Mouse (Mus musculus): ENCODE results near the gene Derl2. TPM values are rescaled to one million over a fixed set of nuclear protein-coding genes. Genes with fewer than 3 reads are reported as not detected.

The Derl2 gene
- total RNA-seq, 1 experiment from 2014 or later = 31.6 TPM

DNA sequence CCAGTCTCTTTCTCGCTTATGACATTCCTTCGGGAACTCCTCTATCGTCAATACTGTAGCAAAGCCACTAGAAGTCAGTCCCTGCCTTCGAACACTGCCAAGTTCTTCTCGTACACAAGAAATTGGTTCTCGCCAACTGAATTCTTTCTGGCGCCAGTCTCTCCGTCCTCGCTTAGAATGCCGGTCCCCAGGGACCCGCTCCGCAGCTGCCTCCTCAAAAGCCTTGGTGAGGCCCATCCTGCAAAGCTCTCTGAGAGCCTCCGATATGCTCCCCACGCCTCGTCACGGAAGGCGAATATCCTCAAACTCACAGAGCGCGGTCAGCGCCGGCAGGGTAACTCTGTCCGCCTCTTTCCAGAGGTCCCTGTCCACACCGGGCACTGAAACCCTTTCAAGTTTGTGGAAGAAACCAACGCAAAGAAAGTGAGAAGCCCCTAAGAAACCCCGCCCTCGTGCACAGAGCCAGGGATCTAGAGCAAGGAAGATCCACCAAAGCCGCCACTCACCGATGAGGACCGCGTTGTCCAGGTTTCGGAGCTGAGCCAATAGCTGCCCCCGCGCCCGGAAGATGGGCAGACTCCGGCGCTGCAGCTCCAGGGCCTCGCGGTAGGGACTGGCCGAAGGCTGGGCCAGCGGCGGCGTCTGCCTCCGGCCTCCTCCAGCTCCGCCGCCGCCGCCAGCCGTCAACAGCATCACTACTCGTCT lies 15.9 kb downstream of the Derl2 start:
- peak in 1 of 2 experiments; percentile 0; a peak in 1 of 4 replicates for ATAC-seq (replicated peaks in 1 of 2; ENCODE audit: insufficient read depth in 1 of 2, low FRiP score in 2 of 2, low TSS enrichment in 1 of 2, low read depth in 1 of 2, poor library complexity in 2 of 2, severe bottlenecking in 2 of 2)

DNA sequence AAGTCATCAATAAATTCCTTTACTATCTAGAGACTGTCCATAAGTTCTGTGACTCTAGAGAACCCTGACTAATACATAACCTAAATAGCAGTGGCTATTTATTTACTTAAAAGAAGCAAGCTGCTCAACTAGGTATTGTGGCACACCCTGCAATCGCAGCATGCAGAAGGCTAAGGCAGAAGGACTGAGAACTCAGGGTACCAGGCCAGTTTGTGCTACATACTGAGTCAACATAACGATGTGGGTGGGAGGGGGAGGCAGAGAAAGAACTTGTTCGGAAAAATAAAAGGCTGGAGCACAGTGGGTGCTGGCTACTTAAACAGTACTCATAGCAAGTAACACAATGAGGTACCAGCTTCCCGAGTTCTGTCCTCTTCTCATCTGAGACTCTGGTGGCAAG lies 18.5 kb downstream of the Derl2 start:
- ATAC-seq (replicated peaks in 1 of 2; ENCODE audit: insufficient read depth in 1 of 2, low FRiP score in 2 of 2, low TSS enrichment in 1 of 2, low read depth in 1 of 2, poor library complexity in 2 of 2, severe bottlenecking in 2 of 2) = no peak

DNA sequence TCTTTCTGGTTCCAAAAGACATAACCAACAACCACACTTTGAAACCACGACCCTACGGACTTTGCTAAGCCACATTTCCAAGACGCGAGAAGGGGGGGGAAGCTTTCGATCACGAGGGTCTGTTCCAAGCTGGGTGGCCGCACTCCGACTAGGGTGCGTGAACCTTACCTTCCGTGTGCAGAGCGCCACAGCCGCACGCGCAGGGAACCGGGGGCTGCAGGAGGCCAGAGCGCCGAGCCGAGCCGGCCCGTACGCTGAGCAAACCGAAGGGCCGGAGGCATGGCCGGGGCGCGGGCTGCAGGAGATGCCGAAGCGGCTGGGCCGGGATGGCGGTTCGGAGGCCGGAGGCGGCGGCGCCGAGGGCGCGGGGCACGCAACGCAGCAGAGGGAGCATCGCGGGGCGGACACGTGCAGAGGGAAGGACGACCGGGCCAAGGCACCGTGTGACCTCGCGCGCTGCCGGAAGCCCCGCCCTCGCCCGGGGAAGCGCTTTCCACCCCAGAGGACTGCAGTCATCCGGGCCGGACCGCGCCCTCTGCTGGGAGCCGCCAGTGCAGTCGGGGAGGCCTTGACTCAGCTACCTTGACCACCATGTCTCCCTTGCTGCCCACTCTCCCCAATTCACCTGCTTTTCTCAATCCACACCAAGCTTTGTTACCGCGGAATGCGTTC lies 36.9 kb downstream of the Derl2 start, which contains the start of gene C1qbp:
Gene C1qbp, minus strand, starts transcription at position 470 of the 672 bp plus-strand sequence.
- peak; percentile 95 to 97 for ATAC-seq (replicated peaks in 1 of 2; ENCODE audit: insufficient read depth in 1 of 2, low FRiP score in 2 of 2, low TSS enrichment in 1 of 2, low read depth in 1 of 2, poor library complexity in 2 of 2, severe bottlenecking in 2 of 2)

GRCm38 (mm10) chr11:70982030-70982429 lies 37.6 kb downstream of the Derl2 start:
- ATAC-seq (replicated peaks in 1 of 2; ENCODE audit: insufficient read depth in 1 of 2, low FRiP score in 2 of 2, low TSS enrichment in 1 of 2, low read depth in 1 of 2, poor library complexity in 2 of 2, severe bottlenecking in 2 of 2) = no peak

DNA sequence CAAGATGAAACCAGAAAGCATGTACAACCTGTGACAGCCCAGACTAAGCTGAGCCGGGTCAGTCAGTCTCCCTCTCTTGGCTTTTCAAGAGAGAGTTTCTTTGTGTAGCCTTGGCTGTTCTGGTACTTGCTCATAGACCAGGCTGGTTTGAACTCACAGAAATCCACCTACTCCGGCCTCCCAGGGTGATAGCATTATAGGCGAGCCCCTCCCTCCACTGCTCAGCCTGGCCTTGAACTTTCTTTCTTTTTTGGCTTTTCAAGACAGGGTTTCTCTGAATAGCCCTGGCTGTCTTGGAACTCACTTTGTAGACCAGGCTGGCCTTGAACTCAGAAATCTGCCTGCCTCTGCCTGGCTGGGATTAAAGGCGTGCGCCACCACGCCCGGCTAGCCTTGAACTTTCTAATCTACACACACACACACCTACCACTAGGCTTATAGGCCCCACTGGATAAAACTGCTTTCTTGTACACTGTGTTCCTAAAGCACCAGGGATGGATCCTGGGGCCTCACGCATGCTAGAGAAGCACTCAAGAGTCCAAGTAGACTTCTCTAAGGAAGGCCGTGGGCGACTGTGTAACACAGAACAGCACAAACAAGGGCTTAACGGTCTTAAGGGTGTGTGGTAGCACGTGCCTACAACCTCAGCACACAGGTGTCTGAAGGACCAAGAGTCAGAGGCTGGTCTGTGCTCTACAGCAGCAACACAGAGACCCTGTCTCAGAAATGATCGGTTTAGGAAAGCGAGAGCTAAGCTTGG lies 38.7 kb downstream of the Derl2 start:
- ATAC-seq (replicated peaks in 1 of 2; ENCODE audit: insufficient read depth in 1 of 2, low FRiP score in 2 of 2, low TSS enrichment in 1 of 2, low read depth in 1 of 2, poor library complexity in 2 of 2, severe bottlenecking in 2 of 2) = no peak

DNA sequence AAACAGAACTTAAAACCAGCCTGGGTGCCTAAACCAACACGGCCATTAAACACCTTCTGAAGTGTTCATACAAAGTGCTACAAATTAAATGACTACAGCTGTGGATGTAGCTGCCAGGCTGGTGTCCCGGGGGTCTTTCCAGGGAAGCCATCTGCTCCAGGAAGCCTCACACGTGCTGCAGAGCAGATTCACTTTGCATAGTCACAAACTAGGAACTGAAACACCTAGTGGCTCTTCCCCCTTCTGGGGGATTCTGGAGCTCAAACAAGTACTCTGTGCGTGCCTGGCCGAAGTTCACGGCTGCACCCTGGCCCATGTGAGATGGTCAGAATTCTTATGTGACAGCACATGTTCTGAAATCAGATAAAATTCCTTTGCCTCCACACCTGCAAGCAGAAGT lies 39.4 kb downstream of the Derl2 start:
- ATAC-seq (replicated peaks in 1 of 2; ENCODE audit: insufficient read depth in 1 of 2, low FRiP score in 2 of 2, low TSS enrichment in 1 of 2, low read depth in 1 of 2, poor library complexity in 2 of 2, severe bottlenecking in 2 of 2) = no peak

DNA sequence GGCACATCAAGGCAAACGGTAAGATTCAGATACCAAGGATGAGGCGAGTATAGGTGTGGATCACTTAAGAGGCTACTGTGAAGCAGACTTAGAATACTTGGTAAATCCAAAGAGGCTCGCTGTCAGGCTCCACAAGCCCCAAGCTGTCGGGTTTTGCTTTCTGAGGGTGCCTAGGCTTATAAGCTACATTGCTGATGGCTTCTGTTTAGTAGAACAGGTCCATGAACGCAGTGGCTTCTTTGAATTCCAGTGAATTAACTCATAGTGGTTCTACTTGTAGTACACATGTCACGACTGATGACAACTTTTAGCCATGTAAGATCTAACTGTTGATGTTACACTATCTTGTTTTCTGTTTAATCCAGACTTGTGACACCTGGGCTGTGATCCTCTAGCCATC lies 42.3 kb downstream of the Derl2 start:
- no peak for ATAC-seq (replicated peaks in 1 of 2; ENCODE audit: insufficient read depth in 1 of 2, low FRiP score in 2 of 2, low TSS enrichment in 1 of 2, low read depth in 1 of 2, poor library complexity in 2 of 2, severe bottlenecking in 2 of 2)

GRCm38 (mm10) chr11:70975193-70975592 lies 44.4 kb downstream of the Derl2 start:
- ATAC-seq (replicated peaks in 1 of 2; ENCODE audit: insufficient read depth in 1 of 2, low FRiP score in 2 of 2, low TSS enrichment in 1 of 2, low read depth in 1 of 2, poor library complexity in 2 of 2, severe bottlenecking in 2 of 2) = no peak

DNA sequence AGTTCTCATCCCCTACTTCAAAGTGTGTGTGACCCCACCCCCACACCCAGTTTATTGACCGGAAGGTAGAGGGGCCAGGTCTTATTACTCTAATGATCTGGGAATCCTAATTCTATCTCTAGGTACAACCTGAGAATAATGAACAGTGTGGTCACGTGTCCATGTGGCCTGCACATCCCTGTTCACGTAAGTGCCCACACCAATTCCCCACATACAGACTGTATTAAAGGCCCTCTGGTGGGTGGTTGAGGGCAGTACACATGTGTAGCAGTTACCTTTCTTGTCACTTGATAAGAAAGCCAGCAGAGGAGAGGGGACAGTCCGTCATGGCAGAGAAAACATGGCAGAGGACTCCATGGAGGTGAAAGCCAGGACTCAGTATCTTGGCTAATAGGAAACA lies 45.7 kb downstream of the Derl2 start:
- ATAC-seq (replicated peaks in 1 of 2; ENCODE audit: insufficient read depth in 1 of 2, low FRiP score in 2 of 2, low TSS enrichment in 1 of 2, low read depth in 1 of 2, poor library complexity in 2 of 2, severe bottlenecking in 2 of 2) = no peak

DNA sequence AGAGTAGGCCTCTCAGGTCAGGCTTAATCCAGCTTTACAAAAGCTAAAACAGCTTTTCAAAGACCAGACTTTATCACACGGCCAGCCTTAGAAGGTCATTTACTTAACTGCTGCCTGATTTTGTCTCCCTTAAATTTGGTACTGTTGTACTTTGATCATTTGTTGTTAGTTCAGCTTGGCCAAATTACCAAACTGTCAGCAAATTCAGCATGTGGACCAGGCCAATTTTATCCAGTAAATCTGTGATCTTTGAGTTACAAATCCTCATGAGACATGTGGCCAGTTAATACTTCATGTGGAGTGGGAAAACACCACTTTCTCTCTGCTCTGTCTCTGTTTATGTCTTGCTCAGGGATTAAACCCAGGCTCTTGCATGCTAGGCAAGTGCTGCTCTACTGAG lies 47.1 kb downstream of the Derl2 start:
- no peak for ATAC-seq (replicated peaks in 1 of 2; ENCODE audit: insufficient read depth in 1 of 2, low FRiP score in 2 of 2, low TSS enrichment in 1 of 2, low read depth in 1 of 2, poor library complexity in 2 of 2, severe bottlenecking in 2 of 2)

DNA sequence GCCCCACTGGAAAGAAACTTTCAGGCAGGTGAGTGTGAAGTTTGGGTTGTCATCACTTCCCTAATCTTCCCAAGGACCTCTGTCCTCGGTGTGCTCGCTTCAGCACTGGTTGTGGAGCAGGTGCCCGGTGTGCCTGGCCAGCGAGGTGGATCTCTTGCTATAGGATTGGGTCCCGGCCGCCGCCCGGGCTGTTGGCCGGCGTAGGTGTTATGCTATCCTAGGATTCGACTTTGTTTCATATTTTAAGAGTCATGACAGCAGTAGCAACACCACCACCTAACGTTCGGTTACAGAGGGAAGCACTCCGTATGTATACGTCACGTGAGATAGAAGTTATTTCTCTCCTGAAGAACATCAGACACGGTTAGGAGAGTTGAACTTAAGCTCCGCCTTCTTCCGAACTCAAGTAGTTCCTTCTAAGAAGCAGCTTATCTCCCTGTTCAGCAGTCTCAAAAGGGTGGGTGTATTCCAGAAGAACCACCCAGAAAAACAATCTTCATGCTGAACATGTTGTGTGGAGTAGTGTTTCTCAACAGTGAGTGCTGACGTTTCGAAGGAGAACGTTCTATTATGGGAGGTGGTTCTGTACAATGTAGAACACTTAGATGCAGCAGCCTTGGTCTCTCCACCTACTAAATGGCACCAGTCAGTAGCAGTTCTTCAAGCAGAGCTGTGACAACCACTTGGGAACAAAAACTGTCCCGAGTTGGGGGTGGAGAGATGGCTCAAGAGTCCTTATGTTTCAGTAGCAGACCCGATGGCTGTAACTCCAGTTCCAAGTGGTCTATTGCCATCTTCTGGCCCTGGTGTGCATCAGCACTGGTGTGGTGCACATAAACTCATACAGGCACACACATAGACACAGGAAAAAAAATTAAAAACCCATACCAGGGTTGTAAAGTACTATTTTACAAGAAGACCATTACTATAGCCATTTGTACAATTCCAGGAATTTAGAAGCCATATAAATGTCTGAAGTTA lies 48.8 kb downstream of the Derl2 start:
- ATAC-seq (replicated peaks in 1 of 2; ENCODE audit: insufficient read depth in 1 of 2, low FRiP score in 2 of 2, low TSS enrichment in 1 of 2, low read depth in 1 of 2, poor library complexity in 2 of 2, severe bottlenecking in 2 of 2) = peak; percentile 27 to 29

- peak; percentile 90 to 91 for ATAC-seq (replicated peaks in 1 of 2; ENCODE audit: insufficient read depth in 1 of 2, low FRiP score in 2 of 2, low TSS enrichment in 1 of 2, low read depth in 1 of 2, poor library complexity in 2 of 2, severe bottlenecking in 2 of 2)
Observed at GRCm38 (mm10) chr11:70969821-70970559, 49.7 kb downstream of the Derl2 start, which contains the start of the genes Nup88 and Rpain. TSS of gene Nup88 (minus strand) at chr11:70969973. TSS of gene Rpain (plus strand) at chr11:70970213.

GRCm38 (mm10) chr11:70969271-70969794 lies 50.3 kb downstream of the Derl2 start:
- peak; percentile 3 to 26; a peak in 2 of 4 replicates for ATAC-seq (replicated peaks in 1 of 2; ENCODE audit: insufficient read depth in 1 of 2, low FRiP score in 2 of 2, low TSS enrichment in 1 of 2, low read depth in 1 of 2, poor library complexity in 2 of 2, severe bottlenecking in 2 of 2)

DNA sequence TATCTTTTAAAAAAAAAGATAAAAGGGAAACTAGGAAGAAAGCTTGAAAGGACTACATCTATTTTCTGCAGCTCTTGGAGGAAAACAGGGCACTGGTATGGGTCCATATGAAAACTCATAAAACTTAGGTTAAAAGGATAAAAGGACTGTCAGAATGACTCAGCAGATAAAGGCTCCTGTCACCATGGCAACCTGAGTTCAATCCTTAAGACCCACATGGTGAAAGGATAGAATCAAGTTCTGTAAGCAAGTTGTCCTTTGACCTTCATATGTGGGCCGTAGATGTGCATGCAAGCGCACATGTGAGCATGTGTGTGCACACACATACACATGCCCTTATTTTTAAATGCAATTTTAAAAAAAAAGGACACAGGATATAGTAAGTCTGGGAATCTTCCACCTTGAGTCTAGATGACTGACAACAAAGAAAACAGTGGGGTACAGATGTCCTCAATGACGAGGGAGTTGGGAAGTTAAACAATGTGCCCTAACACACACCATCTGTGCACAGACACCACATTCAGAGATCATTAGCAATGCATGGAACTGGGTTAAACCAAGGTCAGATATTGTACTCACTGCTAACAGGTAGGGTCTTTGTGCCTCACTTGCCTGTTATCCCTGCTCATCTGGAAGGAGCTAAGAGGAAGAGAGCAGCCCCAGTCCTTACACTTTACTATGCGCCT lies 55.3 kb downstream of the Derl2 start:
- no peak for ATAC-seq (replicated peaks in 1 of 2; ENCODE audit: insufficient read depth in 1 of 2, low FRiP score in 2 of 2, low TSS enrichment in 1 of 2, low read depth in 1 of 2, poor library complexity in 2 of 2, severe bottlenecking in 2 of 2)

GRCm38 (mm10) chr11:70960786-70961554 lies 58.7 kb downstream of the Derl2 start:
- no peak for ATAC-seq (replicated peaks in 1 of 2; ENCODE audit: insufficient read depth in 1 of 2, low FRiP score in 2 of 2, low TSS enrichment in 1 of 2, low read depth in 1 of 2, poor library complexity in 2 of 2, severe bottlenecking in 2 of 2)

Data from hematopoietic stem cell, adult 5-6 weeks (primary cell).